Mouse (Mus musculus) cortical plate, adult 2 months (tissue): ENCODE measurements at regions not wholly inside any gene's neighbourhood (a gene's known extent, or its start where the extent isn't known, plus 50 kb on each side); places are given as distances from the start of the nearest gene placed in this dataset.

Source experiments
- CTCF ChIP-seq: fragments of 200-500 bp; IDR thresholded peaks from 2 replicates; pipeline ENCODE4 v1.5.1; 2011; ENCODE audit warnings: mild to moderate bottlenecking, control low read depth, low read length; ENCODE audit not compliant: insufficient read depth; ENCODE audit errors: extremely low read depth
- POLR2A ChIP-seq: fragments of 200-500 bp; IDR thresholded peaks from 2 replicates; pipeline ENCODE4 v1.6.1; 2011; ENCODE audit warnings: mild to moderate bottlenecking, low read length, control low read depth; ENCODE audit not compliant: insufficient read depth; ENCODE audit errors: extremely low read depth

DNA sequence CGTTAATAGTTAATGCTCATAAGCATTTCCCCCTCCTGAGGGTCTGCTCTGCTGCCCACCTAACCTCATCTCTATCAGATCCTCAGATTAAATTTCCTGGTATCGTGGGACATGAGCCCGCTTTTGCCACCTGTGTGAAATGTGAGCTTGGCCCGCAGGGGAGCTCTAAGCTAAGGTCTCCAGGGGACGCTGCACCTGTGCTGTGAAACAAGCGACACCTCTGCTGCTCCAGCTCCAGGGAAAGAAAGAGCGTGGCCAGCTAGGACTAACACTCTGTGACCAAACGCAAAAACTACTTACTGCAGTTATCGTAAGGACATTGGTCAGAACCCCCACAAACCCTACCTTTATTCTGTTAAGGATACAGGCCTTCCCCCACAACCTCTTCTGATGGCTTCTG is 134.3 kb downstream of the Map3k7 start:
- TF ChIP-seq CTCF (no peak), POLR2A (no peak)
